Mouse (Mus musculus): ENCODE data around the gene Rab11fip4. TPM values are rescaled to one million over a fixed set of nuclear protein-coding genes. Genes with fewer than 3 reads are reported as not detected.

The Rab11fip4 gene
- polyA plus RNA-seq (2015; fragmentation: Nextera tagmentation; extraction: Ambion mirVana), result 0.31 and 0.37 TPM in 2 replicates

GRCm38 (mm10) chr11:79590664-79591590 lies at the start of gene Rab11fip4:
Gene Rab11fip4, plus strand, starts transcription at chr11:79591212.
- Histone ChIP-seq H3K4me3 (peak within 1 kb of the TSS; percentile 62), H3K9me3 (no peaks in the 10 kb centered on the region), H3K9ac (peak within 1 kb of the TSS; percentile 73), H3K4me1 (peaks cover 14% of the 10 kb centered on the region), H3K27ac (replicated peaks) (no peak within 1 kb of the TSS), H3K27me3 (replicated peaks) (peaks cover 85% of the 10 kb centered on the region), H3K36me3 (no peaks in the 10 kb centered on the region), H3K4me2 (peak within 1 kb of the TSS; percentile 94)
- no peak for ATAC-seq (ENCODE audit: extremely low read depth, insufficient number of reproducible peaks, low FRiP score, low TSS enrichment)
- WGBS, result 2% methylated on average over 62 of the region's 98 CpGs

DNA sequence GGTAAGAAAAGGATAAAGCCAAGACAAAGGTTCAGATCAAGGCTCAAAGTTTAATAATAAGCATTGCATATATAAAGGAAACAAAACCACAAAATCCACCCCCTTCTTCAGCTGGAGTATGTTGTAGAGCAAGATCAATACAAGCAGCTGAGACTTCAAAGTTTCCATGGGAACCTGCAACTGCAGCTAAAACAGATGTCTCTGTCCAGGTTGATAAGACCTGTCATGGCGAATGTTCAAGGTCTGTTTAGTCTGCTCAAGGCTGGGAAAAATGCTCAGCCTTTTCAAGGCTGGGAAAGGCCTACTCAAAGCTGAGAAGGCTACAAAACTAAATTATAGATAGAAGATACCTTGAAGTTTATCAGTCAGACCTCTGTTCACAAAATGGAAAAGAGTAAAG lies 38.4 kb upstream of the Rab11fip4 start:
- H3K36me3 ChIP-seq, result peaks cover 89% of the 10 kb centered on the region
- 32% methylated on average over 1 of the region's 1 CpGs for WGBS
- no peak for ATAC-seq (ENCODE audit: extremely low read depth, insufficient number of reproducible peaks, low FRiP score, low TSS enrichment)

GRCm38 (mm10) chr11:79560536-79560935 lies 30.5 kb upstream of the Rab11fip4 start:
- ATAC-seq (ENCODE audit: extremely low read depth, insufficient number of reproducible peaks, low FRiP score, low TSS enrichment), result no peak
- Histone ChIP-seq H3K9me3 (no peaks in the 10 kb centered on the region), H3K36me3 (peaks cover 88% of the 10 kb centered on the region), H3K27ac (replicated peaks) (no peak overlapping the region), H3K4me1 (no peaks in the 10 kb centered on the region), H3K9ac (no peak overlapping the region), H3K4me3 (no peak overlapping the region), H3K27me3 (replicated peaks) (no peaks in the 10 kb centered on the region), H3K4me2 (no peak overlapping the region)
- 88% methylated on average over 4 of the region's 4 CpGs for WGBS

More for the DNA sequence above, 38.4 kb upstream of the Rab11fip4 start:
- H3K27ac ChIP-seq (replicated peaks), result no peak overlapping the region
- H3K4me1 ChIP-seq, result 0 out of 2 replicates have a peak, but pooled peaks cover 11% of the 10 kb centered on the region
- no peak overlapping the region for H3K9ac ChIP-seq
- H3K27me3 ChIP-seq (replicated peaks), result no peaks in the 10 kb centered on the region
- H3K4me2 ChIP-seq, result no peak overlapping the region
- H3K4me3 ChIP-seq, result no peak overlapping the region
- no peaks in the 10 kb centered on the region for H3K9me3 ChIP-seq

- H3K4me2 ChIP-seq, result no peak overlapping the region
- WGBS, result 92% methylated on average over 7 of the region's 7 CpGs
- H3K4me1 ChIP-seq, result no peaks in the 10 kb centered on the region
- H3K4me3 ChIP-seq, result no peak overlapping the region
- H3K36me3 ChIP-seq, result peaks cover 91% of the 10 kb centered on the region
- no peak for ATAC-seq (ENCODE audit: extremely low read depth, insufficient number of reproducible peaks, low FRiP score, low TSS enrichment)
- no peak overlapping the region for H3K27ac ChIP-seq (replicated peaks)
- H3K9me3 ChIP-seq, result no peaks in the 10 kb centered on the region
- H3K9ac ChIP-seq, result no peak overlapping the region
- H3K27me3 ChIP-seq (replicated peaks), result no peaks in the 10 kb centered on the region
Observed at GRCm38 (mm10) chr11:79563493-79563892, 27.5 kb upstream of the Rab11fip4 start.

DNA sequence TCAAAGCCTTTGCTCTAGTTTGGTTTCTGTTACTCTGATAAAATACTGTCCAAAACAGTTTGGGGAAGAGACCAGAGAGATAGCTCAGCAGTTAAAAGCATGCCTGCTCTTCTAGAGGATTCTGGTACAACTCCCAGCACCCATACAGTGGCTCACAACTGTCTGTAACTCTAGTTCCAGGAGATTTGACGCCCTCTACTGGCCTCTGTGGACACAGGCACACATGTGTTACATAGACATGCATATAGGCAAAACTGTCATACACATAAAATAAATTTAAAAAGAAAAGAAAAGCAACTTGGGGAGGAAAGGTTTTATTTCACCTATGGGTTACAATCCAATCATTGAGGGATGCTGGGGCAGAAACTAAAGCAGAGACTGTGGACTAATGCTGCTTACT lies 24.1 kb upstream of the Rab11fip4 start:
- Histone ChIP-seq H3K36me3 (peaks cover 94% of the 10 kb centered on the region), H3K4me3 (no peak overlapping the region), H3K27me3 (replicated peaks) (no peaks in the 10 kb centered on the region), H3K4me2 (no peak overlapping the region), H3K27ac (replicated peaks) (no peak overlapping the region), H3K9ac (no peak overlapping the region), H3K9me3 (no peaks in the 10 kb centered on the region), H3K4me1 (no peaks in the 10 kb centered on the region)
- no peak for ATAC-seq (ENCODE audit: extremely low read depth, insufficient number of reproducible peaks, low FRiP score, low TSS enrichment)
- 53% methylated on average over 1 of the region's 1 CpGs for WGBS

- H3K4me1 ChIP-seq, result no peaks in the 10 kb centered on the region
- no peak overlapping the region for H3K4me3 ChIP-seq
- no peak overlapping the region for H3K4me2 ChIP-seq
- H3K27ac ChIP-seq (replicated peaks), result no peak overlapping the region
- no peaks in the 10 kb centered on the region for H3K27me3 ChIP-seq (replicated peaks)
- WGBS, result 82% methylated on average over 11 of the region's 11 CpGs
- no peak overlapping the region for H3K9ac ChIP-seq
- H3K9me3 ChIP-seq, result no peaks in the 10 kb centered on the region
- ATAC-seq (ENCODE audit: extremely low read depth, insufficient number of reproducible peaks, low FRiP score, low TSS enrichment), result no peak
- H3K36me3 ChIP-seq, result peaks cover 90% of the 10 kb centered on the region
Observed at GRCm38 (mm10) chr11:79568197-79568911, 22.7 kb upstream of the Rab11fip4 start.

DNA sequence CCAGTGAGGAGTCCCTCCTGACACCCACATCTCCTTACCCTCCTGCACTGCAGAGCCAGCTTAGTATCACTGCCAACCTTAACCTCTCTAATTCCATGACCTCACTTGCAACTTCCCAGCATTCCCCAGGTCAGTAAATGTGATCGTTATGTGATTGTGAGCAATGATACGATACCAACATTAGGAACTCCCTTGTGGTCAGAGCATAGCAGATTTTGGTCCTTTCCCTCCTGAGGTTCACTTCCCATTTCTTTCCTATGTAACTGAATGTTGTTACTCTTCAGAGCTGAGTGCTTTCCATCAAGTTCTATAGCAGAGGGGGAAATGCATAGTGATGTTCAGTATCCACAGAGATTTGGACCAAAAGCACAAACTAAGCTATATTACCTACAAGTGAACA lies 20.7 kb upstream of the Rab11fip4 start:
- Histone ChIP-seq H3K9ac (no peak overlapping the region), H3K9me3 (no peaks in the 10 kb centered on the region)
- ATAC-seq (ENCODE audit: extremely low read depth, insufficient number of reproducible peaks, low FRiP score, low TSS enrichment), result no peak

DNA sequence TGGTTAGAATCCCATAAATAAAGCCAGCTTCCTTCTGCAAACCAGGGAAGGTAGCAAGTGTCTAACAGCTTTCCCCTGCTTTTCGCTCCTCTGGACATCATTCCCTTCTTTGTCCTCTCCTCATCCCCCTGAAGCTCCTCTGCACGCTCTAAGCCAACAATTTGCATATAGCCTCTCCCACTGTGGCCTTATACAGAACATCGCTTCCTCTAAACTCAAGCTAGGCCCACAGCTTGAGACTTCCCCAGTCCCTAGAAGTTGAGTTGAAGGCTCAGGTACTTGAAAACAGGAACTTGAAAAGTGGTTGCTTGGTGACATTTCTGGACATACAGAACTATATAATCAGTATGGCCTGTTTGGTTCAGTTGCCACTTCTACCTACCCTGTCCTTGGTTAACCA lies 17.2 kb upstream of the Rab11fip4 start:
- Histone ChIP-seq H3K9ac (no peak overlapping the region), H3K4me2 (no peak overlapping the region), H3K9me3 (no peaks in the 10 kb centered on the region), H3K27me3 (replicated peaks) (no peaks in the 10 kb centered on the region), H3K4me1 (peaks cover 21% of the 10 kb centered on the region), H3K36me3 (peaks cover 64% of the 10 kb centered on the region), H3K27ac (replicated peaks) (no peak overlapping the region), H3K4me3 (no peak overlapping the region)
- ATAC-seq (ENCODE audit: extremely low read depth, insufficient number of reproducible peaks, low FRiP score, low TSS enrichment), result no peak
- 77% methylated on average over 3 of the region's 3 CpGs for WGBS

More for the DNA sequence above, 20.7 kb upstream of the Rab11fip4 start:
- Histone ChIP-seq H3K4me1 (peaks cover 16% of the 10 kb centered on the region), H3K36me3 (peaks cover 82% of the 10 kb centered on the region), H3K4me3 (no peak overlapping the region), H3K4me2 (no peak overlapping the region), H3K27me3 (replicated peaks) (no peaks in the 10 kb centered on the region), H3K27ac (replicated peaks) (no peak overlapping the region)
- 90% methylated on average over 2 of the region's 2 CpGs for WGBS

DNA sequence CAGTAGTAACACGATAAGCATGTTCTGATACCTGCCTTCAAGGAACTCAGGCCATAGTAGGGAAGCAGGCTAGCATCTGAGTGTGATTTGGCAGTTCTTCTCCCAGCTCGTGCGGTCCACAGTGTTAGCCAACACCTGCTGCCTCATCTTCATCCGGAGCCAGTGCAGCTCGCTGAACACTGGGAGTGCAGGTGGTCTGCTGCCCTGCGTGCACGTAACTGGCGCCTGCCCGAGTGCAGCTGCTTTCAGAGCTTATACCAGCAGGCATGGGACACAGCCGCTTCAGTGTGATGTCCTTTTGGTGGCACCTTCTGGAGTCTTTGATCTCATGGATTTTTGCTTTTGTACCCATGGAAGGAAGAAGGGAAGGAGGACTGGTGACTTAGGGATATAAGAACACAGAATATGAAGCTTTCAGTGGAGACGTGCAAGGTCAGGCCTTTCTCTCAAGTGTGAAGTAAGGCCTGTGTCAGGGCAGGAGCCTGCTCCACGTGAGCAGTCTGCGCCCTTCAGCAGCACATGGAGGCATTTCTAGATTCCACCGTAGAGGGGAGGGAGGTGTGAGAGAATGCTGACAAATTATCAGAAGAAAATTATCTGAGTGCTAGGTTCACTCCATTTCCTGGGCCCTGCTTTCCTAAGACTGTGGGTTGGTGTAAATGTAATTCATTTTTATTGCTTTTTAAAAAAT lies 15.5 kb upstream of the Rab11fip4 start:
- H3K4me1 ChIP-seq, result peaks cover 28% of the 10 kb centered on the region
- H3K9me3 ChIP-seq, result no peaks in the 10 kb centered on the region
- H3K4me3 ChIP-seq, result no peak overlapping the region
- no peak overlapping the region for H3K4me2 ChIP-seq
- H3K36me3 ChIP-seq, result peaks cover 59% of the 10 kb centered on the region
- no peak for ATAC-seq (ENCODE audit: extremely low read depth, insufficient number of reproducible peaks, low FRiP score, low TSS enrichment)
- no peak overlapping the region for H3K9ac ChIP-seq
- H3K27ac ChIP-seq (replicated peaks), result peak overlapping the region; percentile 51
- no peaks in the 10 kb centered on the region for H3K27me3 ChIP-seq (replicated peaks)
- WGBS, result 64% methylated on average over 14 of the region's 14 CpGs

DNA sequence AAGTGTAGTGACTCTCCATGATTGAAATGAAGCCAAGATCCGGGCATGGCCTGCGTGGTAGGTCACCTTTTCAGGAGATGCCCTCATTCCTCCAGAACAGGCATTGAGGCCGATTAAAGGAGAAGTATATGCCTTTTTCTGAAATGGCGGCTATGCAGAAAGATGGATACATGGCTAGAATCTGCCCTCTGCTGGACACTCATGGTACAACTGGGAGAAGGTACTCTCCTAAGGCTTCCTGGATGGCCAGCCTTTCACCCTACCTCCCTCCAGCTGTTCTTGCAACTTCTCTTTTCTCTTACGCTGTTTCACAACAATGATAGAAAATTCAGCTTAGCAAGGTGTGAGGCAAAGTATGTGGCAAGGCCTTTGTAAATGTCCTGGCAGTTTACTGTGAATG lies 13.3 kb upstream of the Rab11fip4 start:
- Histone ChIP-seq H3K9ac (no peak overlapping the region), H3K9me3 (no peaks in the 10 kb centered on the region), H3K36me3 (peaks cover 42% of the 10 kb centered on the region), H3K27ac (replicated peaks) (no peak overlapping the region), H3K27me3 (replicated peaks) (no peaks in the 10 kb centered on the region), H3K4me3 (no peak overlapping the region), H3K4me2 (no peak overlapping the region), H3K4me1 (peaks cover 29% of the 10 kb centered on the region)
- WGBS, result 47% methylated on average over 5 of the region's 5 CpGs
- peak; percentile 31; the same call in 1 of the 2 replicates for ATAC-seq (ENCODE audit: extremely low read depth, insufficient number of reproducible peaks, low FRiP score, low TSS enrichment)

GRCm38 (mm10) chr11:79580660-79581059 lies 10.4 kb upstream of the Rab11fip4 start:
- no peak overlapping the region for H3K4me3 ChIP-seq
- no peak overlapping the region for H3K4me2 ChIP-seq
- H3K27me3 ChIP-seq (replicated peaks), result 0 out of 2 replicates have a peak, but pooled peaks cover 3% of the 10 kb centered on the region
- ATAC-seq (ENCODE audit: extremely low read depth, insufficient number of reproducible peaks, low FRiP score, low TSS enrichment), result no peak
- no peak overlapping the region for H3K27ac ChIP-seq (replicated peaks)
- no peaks in the 10 kb centered on the region for H3K9me3 ChIP-seq
- H3K9ac ChIP-seq, result no peak overlapping the region
- H3K36me3 ChIP-seq, result peaks cover 28% of the 10 kb centered on the region
- WGBS, result 31% methylated on average over 4 of the region's 4 CpGs
- peaks cover 11% of the 10 kb centered on the region for H3K4me1 ChIP-seq
